Mouse (Mus musculus): Measurements from ENCODE around the gene Pou2f2. TPM values are rescaled to one million over a fixed set of nuclear protein-coding genes. Genes with fewer than 3 reads are reported as not detected.

Gene Pou2f2
- polyA plus RNA-seq, 1 experiment, result 6.0 TPM

DNA sequence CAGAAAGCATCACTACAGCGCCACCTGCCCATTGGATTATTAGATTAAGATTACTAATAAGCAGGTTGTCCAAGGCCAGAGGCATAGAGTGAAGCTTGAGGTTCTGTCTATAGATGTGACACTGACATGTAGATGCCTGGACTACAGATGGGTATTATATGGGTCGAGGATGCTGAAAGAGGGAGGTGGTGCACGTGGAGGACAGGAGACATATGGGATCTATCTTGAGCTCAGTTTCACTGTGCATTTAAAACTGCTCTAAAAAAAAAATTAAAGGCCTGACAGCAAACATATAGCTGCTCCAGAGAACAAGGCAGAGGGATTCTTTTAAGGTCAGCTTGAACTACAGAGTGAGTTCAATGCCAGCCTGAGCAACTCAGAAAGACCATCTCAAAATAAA, 81.4 kb downstream of the Pou2f2 start:
- DNase-seq, result no peak
- WGBS, result 70% methylated on average over 3 of the region's 3 CpGs
- TF ChIP-seq CTCF (IDR thresholded peaks at IDR 0.05; ENCODE audit: insufficient read depth, low read length) (no peak), POLR2A (IDR thresholded peaks at IDR 0.05; ENCODE audit: borderline replicate concordance, extremely low read depth, low read depth, low read length) (no peak)
- Histone ChIP-seq H3K4me1 (ENCODE audit: control insufficient read depth, insufficient read depth, low read length) (no peaks in the 10 kb centered on the region), H3K4me3 (replicated peaks; ENCODE audit: extremely low read depth, low read depth, low read length) (no peak overlapping the region)

DNA sequence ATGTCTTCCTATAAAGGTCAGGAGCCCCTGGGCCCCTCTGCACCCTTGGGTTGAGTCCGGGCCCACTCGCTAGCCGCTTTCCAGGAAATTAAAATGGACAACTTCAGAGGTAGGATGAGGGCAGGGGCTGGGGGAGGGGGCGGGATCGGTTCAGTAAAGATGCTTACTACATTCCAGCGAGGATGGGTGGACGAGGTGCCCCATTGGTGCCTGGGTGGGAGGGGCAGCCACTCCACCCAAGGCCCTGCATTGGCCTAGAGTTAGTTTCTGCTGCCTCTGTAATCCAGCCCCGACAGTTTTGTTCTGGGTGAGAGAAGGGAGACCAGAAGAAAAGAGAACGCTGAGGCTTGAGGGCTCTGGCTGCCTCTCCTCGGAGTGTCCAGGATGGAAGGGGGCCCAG, 89.7 kb downstream of the Pou2f2 start:
- Histone ChIP-seq H3K4me3 (replicated peaks; ENCODE audit: extremely low read depth, low read depth, low read length) (no peak overlapping the region), H3K4me1 (ENCODE audit: control insufficient read depth, insufficient read depth, low read length) (peaks cover 7% of the 10 kb centered on the region; the same call in 1 of the 2 replicates)
- no peak for TF ChIP-seq POLR2A (IDR thresholded peaks at IDR 0.05; ENCODE audit: borderline replicate concordance, extremely low read depth, low read depth, low read length)
- no peak for TF ChIP-seq CTCF (IDR thresholded peaks at IDR 0.05; ENCODE audit: insufficient read depth, low read length)
- 44% methylated on average over 10 of the region's 10 CpGs for WGBS
- DNase-seq, result no peak

DNA sequence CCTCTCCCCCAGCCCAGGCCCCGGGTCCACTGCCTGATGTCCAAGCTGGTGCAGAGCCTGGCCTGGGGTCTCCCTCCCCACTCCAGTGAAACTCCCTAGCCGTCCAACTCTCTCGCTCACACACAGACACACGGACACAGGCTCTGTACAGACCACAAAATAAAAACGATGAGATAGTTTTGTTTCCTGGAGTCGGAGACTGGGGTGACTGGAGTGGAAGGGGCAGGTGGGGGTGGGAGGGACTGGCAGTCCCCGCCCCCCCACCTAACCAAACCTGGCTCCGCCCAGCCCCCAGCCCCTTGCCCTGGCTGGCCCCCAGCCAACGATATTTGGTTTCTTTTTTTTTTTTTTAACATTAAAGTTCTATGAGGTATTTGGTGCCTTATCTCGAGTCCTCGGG, 90.6 kb downstream of the Pou2f2 start:
- TF ChIP-seq POLR2A (IDR thresholded peaks at IDR 0.05; ENCODE audit: borderline replicate concordance, extremely low read depth, low read depth, low read length), result no peak
- TF ChIP-seq CTCF (IDR thresholded peaks at IDR 0.05; ENCODE audit: insufficient read depth, low read length), result no peak
- WGBS, result 17% methylated on average over 11 of the region's 11 CpGs
- DNase-seq, result no peak
- H3K4me3 ChIP-seq (replicated peaks; ENCODE audit: extremely low read depth, low read depth, low read length), result no peak overlapping the region
- H3K4me1 ChIP-seq (ENCODE audit: control insufficient read depth, insufficient read depth, low read length), result peaks cover 8% of the 10 kb centered on the region; the same call in 1 of the 2 replicates

DNA sequence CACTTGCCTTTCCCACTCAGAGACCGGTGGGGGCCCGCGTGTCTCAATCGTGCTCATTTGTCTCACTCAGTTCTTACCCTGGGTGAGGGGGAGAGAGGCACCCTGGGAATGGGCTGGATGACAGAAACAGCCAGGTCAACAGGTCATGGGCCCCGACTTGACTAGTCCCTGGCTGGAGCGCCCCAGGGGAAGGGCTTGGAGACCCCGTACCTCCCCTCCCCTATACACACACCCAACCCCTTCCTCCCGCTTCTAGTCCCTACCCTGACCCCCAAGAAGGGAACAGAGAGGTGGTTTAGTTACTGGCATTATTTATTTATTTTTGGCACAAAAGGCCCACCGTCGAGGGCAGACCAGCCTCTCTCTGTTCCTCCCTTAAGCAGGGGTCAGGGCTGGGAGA, 91.0 kb downstream of the Pou2f2 start:
- Histone ChIP-seq H3K4me3 (replicated peaks; ENCODE audit: extremely low read depth, low read depth, low read length) (no peak overlapping the region), H3K4me1 (ENCODE audit: control insufficient read depth, insufficient read depth, low read length) (peaks cover 8% of the 10 kb centered on the region; the same call in 1 of the 2 replicates)
- 34% methylated on average over 10 of the region's 10 CpGs for WGBS
- no peak for DNase-seq
- TF ChIP-seq CTCF (IDR thresholded peaks at IDR 0.05; ENCODE audit: insufficient read depth, low read length) (no peak), POLR2A (IDR thresholded peaks at IDR 0.05; ENCODE audit: borderline replicate concordance, extremely low read depth, low read depth, low read length) (no peak)

DNA sequence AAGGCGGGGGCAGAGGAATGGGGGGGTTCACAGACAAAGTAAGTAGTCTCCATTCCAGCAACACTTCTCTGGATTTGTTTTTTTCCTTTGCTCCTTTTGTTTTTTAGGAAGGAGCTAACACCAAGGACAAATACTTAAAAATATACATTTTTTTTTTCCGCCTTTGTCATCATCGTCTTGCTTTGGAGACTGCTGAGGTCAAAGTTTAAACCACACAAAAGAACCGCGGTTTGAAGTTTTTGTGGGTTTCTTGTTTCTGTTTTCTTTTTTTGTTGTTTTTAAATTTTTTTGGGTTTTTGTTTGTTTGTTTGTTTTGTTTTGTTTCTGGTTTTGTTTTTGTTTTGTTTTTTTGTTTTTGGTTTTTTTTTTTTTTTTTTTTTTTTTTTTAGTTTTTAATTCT, 91.6 kb downstream of the Pou2f2 start:
- Histone ChIP-seq H3K4me1 (ENCODE audit: control insufficient read depth, insufficient read depth, low read length) (peaks cover 8% of the 10 kb centered on the region; the same call in 1 of the 2 replicates), H3K4me3 (replicated peaks; ENCODE audit: extremely low read depth, low read depth, low read length) (no peak overlapping the region)
- TF ChIP-seq CTCF (IDR thresholded peaks at IDR 0.05; ENCODE audit: insufficient read depth, low read length), result no peak
- TF ChIP-seq POLR2A (IDR thresholded peaks at IDR 0.05; ENCODE audit: borderline replicate concordance, extremely low read depth, low read depth, low read length), result no peak
- no peak for DNase-seq
- 59% methylated on average over 5 of the region's 5 CpGs for WGBS

DNA sequence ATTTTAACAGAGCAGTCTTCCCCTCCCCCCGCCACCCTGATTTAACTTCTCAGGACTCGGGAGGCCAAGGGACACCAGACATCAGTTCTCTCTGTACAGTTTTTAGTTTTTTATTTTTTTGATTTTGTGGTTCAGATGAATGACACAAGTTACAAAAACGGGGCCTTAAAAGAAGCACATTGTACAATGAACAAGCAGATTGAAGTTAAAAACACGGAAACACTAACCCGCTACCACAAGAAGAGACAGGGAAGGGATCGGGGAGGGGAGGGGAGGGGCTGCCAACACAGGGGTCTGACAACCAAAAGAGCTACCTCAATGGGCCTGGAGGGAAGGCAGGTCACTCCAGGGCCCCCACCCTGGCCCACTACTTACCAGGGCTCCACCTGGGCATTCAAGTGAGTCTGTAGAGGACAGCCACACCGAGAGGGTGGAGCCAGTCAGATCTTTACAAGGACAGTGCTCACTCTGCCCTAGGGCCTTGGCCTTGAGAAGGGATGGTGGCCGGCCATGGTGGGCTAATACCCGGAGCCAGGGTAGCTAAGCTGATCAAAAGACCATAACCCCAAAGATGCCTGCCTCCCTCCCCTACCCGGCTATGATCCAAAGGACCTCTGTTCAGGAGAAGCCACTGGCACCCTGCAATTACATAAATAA, 92.1 kb downstream of the Pou2f2 start:
- 63% methylated on average over 10 of the region's 10 CpGs for WGBS
- no peak for TF ChIP-seq CTCF (IDR thresholded peaks at IDR 0.05; ENCODE audit: insufficient read depth, low read length)
- TF ChIP-seq POLR2A (IDR thresholded peaks at IDR 0.05; ENCODE audit: borderline replicate concordance, extremely low read depth, low read depth, low read length), result no peak
- Histone ChIP-seq H3K4me1 (ENCODE audit: control insufficient read depth, insufficient read depth, low read length) (peaks cover 8% of the 10 kb centered on the region; the same call in 1 of the 2 replicates), H3K4me3 (replicated peaks; ENCODE audit: extremely low read depth, low read depth, low read length) (no peak overlapping the region)
- DNase-seq, result no peak

DNA sequence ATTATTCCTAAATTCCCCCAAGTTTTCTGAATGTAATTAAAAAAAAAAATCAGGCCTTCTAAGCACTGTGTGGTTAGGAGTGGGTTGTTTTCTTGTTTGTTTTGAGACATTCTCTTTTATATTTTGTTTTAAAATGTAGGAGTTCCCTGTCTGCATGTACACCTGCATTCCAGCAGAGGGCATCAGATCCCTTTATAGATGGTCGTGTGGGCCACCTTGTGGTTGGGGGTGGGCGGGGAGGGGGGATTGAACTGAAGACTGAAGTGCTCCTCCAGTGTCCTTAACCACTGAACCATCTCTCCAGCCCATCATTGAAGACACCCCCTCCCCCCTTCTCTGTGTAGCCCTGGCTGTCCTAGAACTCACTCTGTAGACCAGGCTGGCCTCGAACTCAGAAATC, 92.9 kb downstream of the Pou2f2 start:
- DNase-seq, result no peak
- WGBS, result 55% methylated on average over 3 of the region's 3 CpGs

GRCm38 (mm10) chr7:25084621-25085020, 94.9 kb downstream of the Pou2f2 start:
- WGBS, result 27% methylated on average over 5 of the region's 5 CpGs
- no peak for DNase-seq
- TF ChIP-seq CTCF (IDR thresholded peaks at IDR 0.05; ENCODE audit: insufficient read depth, low read length) (no peak), POLR2A (IDR thresholded peaks at IDR 0.05; ENCODE audit: borderline replicate concordance, extremely low read depth, low read depth, low read length) (no peak)
- no peak overlapping the region for H3K4me3 ChIP-seq (replicated peaks; ENCODE audit: extremely low read depth, low read depth, low read length)
- H3K4me1 ChIP-seq (ENCODE audit: control insufficient read depth, insufficient read depth, low read length), result peaks cover 8% of the 10 kb centered on the region; the same call in 1 of the 2 replicates

More for the DNA sequence above, 92.9 kb downstream of the Pou2f2 start:
- no peak for TF ChIP-seq POLR2A (IDR thresholded peaks at IDR 0.05; ENCODE audit: borderline replicate concordance, extremely low read depth, low read depth, low read length)
- 0 out of 2 replicates have a peak, but pooled peaks have one; percentile 12 for TF ChIP-seq CTCF (IDR thresholded peaks at IDR 0.05; ENCODE audit: insufficient read depth, low read length)
- Histone ChIP-seq H3K4me1 (ENCODE audit: control insufficient read depth, insufficient read depth, low read length) (peaks cover 8% of the 10 kb centered on the region; the same call in 1 of the 2 replicates), H3K4me3 (replicated peaks; ENCODE audit: extremely low read depth, low read depth, low read length) (no peak overlapping the region)

- DNase-seq, result no peak
- TF ChIP-seq POLR2A (IDR thresholded peaks at IDR 0.05; ENCODE audit: borderline replicate concordance, extremely low read depth, low read depth, low read length) (no peak), CTCF (IDR thresholded peaks at IDR 0.05; ENCODE audit: insufficient read depth, low read length) (peak; percentile 27)
- 69% methylated on average over 4 of the region's 4 CpGs for WGBS
- Histone ChIP-seq H3K4me1 (ENCODE audit: control insufficient read depth, insufficient read depth, low read length) (peaks cover 11% of the 10 kb centered on the region; the same call in 1 of the 2 replicates), H3K4me3 (replicated peaks; ENCODE audit: extremely low read depth, low read depth, low read length) (no peak overlapping the region)
Measured at GRCm38 (mm10) chr7:25082510-25082909, 97.0 kb downstream of the Pou2f2 start.

DNA sequence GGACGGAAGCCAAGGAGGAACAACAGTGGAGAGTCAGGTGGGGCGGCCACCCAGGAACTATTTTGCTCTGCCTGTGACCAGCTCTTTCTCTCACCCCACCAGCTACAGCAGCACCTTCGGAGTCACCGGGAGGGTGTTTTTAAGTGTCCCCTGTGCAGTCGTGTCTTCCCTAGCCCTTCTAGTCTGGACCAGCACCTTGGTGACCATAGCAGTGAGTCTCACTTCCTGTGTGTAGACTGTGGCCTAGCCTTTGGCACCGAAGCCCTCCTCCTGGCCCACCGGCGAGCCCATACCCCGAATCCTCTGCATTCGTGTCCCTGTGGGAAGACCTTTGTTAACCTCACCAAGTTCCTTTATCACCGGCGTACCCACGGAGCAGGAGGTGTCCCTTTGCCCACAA, 99.1 kb downstream of the Pou2f2 start:
- no peak overlapping the region for H3K4me3 ChIP-seq (replicated peaks; ENCODE audit: extremely low read depth, low read depth, low read length)
- no peak for DNase-seq
- H3K4me1 ChIP-seq (ENCODE audit: control insufficient read depth, insufficient read depth, low read length), result peaks cover 17% of the 10 kb centered on the region
- 88% methylated on average over 13 of the region's 13 CpGs for WGBS
- TF ChIP-seq POLR2A (IDR thresholded peaks at IDR 0.05; ENCODE audit: borderline replicate concordance, extremely low read depth, low read depth, low read length), result no peak
- no peak for TF ChIP-seq CTCF (IDR thresholded peaks at IDR 0.05; ENCODE audit: insufficient read depth, low read length)

All from lung, adult 2 months (tissue).